Mouse (Mus musculus) megakaryocyte, embryonic 14.5 days (primary cell): Measurements from ENCODE around the gene Akip1.

Source experiments
- FLI1 ChIP-seq: IDR thresholded peaks from 2 replicates; pipeline ENCODE4 v1.6.1; 2012; ENCODE audit warnings: low read length, inconsistent platforms, mixed read lengths
- GATA1 ChIP-seq: IDR thresholded peaks from 3 replicates; pipeline ENCODE4 v1.6.1; 2012; ENCODE audit warnings: mixed read lengths, low read length, inconsistent platforms, borderline replicate concordance

DNA sequence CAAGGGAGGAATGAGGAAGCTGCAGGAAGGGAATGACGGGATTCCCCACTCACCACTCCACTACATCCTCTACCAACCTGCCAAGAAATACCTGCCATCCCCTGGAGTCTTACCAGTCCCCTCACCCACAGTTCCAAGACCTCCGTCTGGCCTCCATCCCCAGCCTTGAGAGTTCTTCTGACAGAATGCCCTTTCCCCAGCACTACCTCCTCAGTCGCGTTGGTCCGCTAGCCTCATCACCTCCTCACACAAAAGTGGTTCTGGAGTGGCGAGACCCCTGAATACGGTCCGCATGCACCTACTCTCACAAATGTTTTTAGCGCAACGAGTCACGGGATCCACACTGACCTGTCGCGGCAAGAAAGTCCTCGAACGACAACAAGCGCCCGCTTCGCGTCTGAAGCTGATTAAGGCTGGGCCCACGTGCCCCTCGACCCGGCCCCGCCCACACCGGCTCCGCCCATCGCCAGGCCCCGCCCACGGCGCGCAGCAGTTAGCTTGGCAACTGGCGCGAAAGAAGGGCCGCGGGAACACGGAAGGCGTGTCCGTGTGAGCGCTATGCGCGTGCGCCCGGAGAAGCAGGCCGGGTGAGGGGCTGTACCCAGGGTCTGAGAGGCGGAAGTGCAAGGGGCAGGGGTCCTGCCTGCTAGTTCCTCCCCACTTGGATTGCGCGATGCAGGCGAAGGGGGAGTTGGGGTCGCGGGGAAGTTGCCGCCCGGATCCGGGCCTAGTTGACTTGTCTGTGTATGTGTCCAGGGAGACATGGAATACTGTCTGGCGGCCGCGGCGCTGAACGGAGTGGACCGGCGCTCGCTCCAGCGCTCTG, at the start of gene Akip1, which contains the start of gene St5:
- TF ChIP-seq GATA1 (no peak), FLI1 (no peak)
